Mouse (Mus musculus) liver, embryonic 14.5 days (tissue): ENCODE results near the gene Rbm14.

ENCODE experiments used
- CTCF ChIP-seq: IDR thresholded peaks from 2 replicates; pipeline ENCODE4 v1.5.1; 2016; ENCODE audit warnings: antibody characterized with exemption, low read depth, control low read depth
- EP300 ChIP-seq: IDR thresholded peaks from 2 replicates; pipeline ENCODE4 v1.6.1; 2016; ENCODE audit warnings: antibody characterized with exemption, low read depth

GRCm38 (mm10) chr19:4836096-4836495 is 24.7 kb upstream of the Rbm14 start:
- no peak for TF ChIP-seq CTCF
- TF ChIP-seq EP300 = no peak
